Mouse (Mus musculus): ENCODE data around the gene Reln. TPM values are rescaled to one million over a fixed set of nuclear protein-coding genes. Genes with fewer than 3 reads are reported as not detected.

Reln gene
- polyA plus RNA-seq, 1 experiment from 2014 or later = 1.9 TPM

GRCm38 (mm10) chr5:22127583-22127982, 216.9 kb downstream of the Reln start:
- ATAC-seq (replicated peaks; ENCODE audit: extremely low read depth, insufficient read depth, low FRiP score) = no peak
- no peaks in the 10 kb centered on the region for H3K36me3 ChIP-seq (ENCODE audit: control insufficient read depth, insufficient read depth)
- no peak overlapping the region for H3K9ac ChIP-seq (ENCODE audit: low read length)
- H3K27me3 ChIP-seq (ENCODE audit: control insufficient read depth, insufficient read depth, low read length) = no peaks in the 10 kb centered on the region
- H3K4me1 ChIP-seq (ENCODE audit: control insufficient read depth, insufficient read depth, low read length) = no peaks in the 10 kb centered on the region; the same call in 1 of the 2 replicates
- no peak overlapping the region for H3K27ac ChIP-seq (ENCODE audit: low read length)
- H3K9me3 ChIP-seq (replicated peaks; ENCODE audit: control insufficient read depth, low read length) = no peaks in the 10 kb centered on the region
- no peak overlapping the region for H3K4me2 ChIP-seq (ENCODE audit: low read depth, low read length)
- no peak overlapping the region for H3K4me3 ChIP-seq (ENCODE audit: low read length)

- ATAC-seq (replicated peaks; ENCODE audit: extremely low read depth, insufficient read depth, low FRiP score) = no peak
- Histone ChIP-seq H3K4me2 (ENCODE audit: low read depth, low read length) (no peak overlapping the region), H3K36me3 (ENCODE audit: control insufficient read depth, insufficient read depth) (no peaks in the 10 kb centered on the region), H3K9me3 (replicated peaks; ENCODE audit: control insufficient read depth, low read length) (no peaks in the 10 kb centered on the region), H3K27me3 (ENCODE audit: control insufficient read depth, insufficient read depth, low read length) (no peaks in the 10 kb centered on the region), H3K9ac (ENCODE audit: low read length) (no peak overlapping the region), H3K4me1 (ENCODE audit: control insufficient read depth, insufficient read depth, low read length) (peaks cover 11% of the 10 kb centered on the region; the same call in 1 of the 2 replicates), H3K27ac (ENCODE audit: low read length) (no peak overlapping the region), H3K4me3 (ENCODE audit: low read length) (no peak overlapping the region)
- 50% methylated on average over 1 of the region's 1 CpGs for WGBS
Measured at GRCm38 (mm10) chr5:22119296-22119695, 225.2 kb downstream of the Reln start.

GRCm38 (mm10) chr5:22118456-22118855, 226.0 kb downstream of the Reln start:
- Histone ChIP-seq H3K36me3 (ENCODE audit: control insufficient read depth, insufficient read depth) (no peaks in the 10 kb centered on the region), H3K4me1 (ENCODE audit: control insufficient read depth, insufficient read depth, low read length) (peaks cover 11% of the 10 kb centered on the region; the same call in 1 of the 2 replicates), H3K27me3 (ENCODE audit: control insufficient read depth, insufficient read depth, low read length) (no peaks in the 10 kb centered on the region), H3K4me3 (ENCODE audit: low read length) (no peak overlapping the region), H3K27ac (ENCODE audit: low read length) (no peak overlapping the region), H3K9ac (ENCODE audit: low read length) (no peak overlapping the region), H3K9me3 (replicated peaks; ENCODE audit: control insufficient read depth, low read length) (no peaks in the 10 kb centered on the region), H3K4me2 (ENCODE audit: low read depth, low read length) (no peak overlapping the region)
- no peak for ATAC-seq (replicated peaks; ENCODE audit: extremely low read depth, insufficient read depth, low FRiP score)
- WGBS = 52% methylated on average over 6 of the region's 6 CpGs

- Histone ChIP-seq H3K4me3 (ENCODE audit: low read length) (no peak overlapping the region), H3K4me1 (ENCODE audit: control insufficient read depth, insufficient read depth, low read length) (peaks cover 11% of the 10 kb centered on the region; the same call in 1 of the 2 replicates), H3K27me3 (ENCODE audit: control insufficient read depth, insufficient read depth, low read length) (no peaks in the 10 kb centered on the region), H3K27ac (ENCODE audit: low read length) (peak overlapping the region; percentile 49), H3K36me3 (ENCODE audit: control insufficient read depth, insufficient read depth) (no peaks in the 10 kb centered on the region), H3K4me2 (ENCODE audit: low read depth, low read length) (no peak overlapping the region), H3K9me3 (replicated peaks; ENCODE audit: control insufficient read depth, low read length) (no peaks in the 10 kb centered on the region), H3K9ac (ENCODE audit: low read length) (no peak overlapping the region)
- no peak for ATAC-seq (replicated peaks; ENCODE audit: extremely low read depth, insufficient read depth, low FRiP score)
- 50% methylated on average over 9 of the region's 9 CpGs for WGBS
Measured at GRCm38 (mm10) chr5:22116922-22117321, 227.6 kb downstream of the Reln start.

GRCm38 (mm10) chr5:22106811-22107485, 237.6 kb downstream of the Reln start:
- no peak overlapping the region for H3K4me3 ChIP-seq (ENCODE audit: low read length)
- no peaks in the 10 kb centered on the region for H3K36me3 ChIP-seq (ENCODE audit: control insufficient read depth, insufficient read depth)
- H3K4me2 ChIP-seq (ENCODE audit: low read depth, low read length) = no peak overlapping the region
- H3K4me1 ChIP-seq (ENCODE audit: control insufficient read depth, insufficient read depth, low read length) = no peaks in the 10 kb centered on the region
- H3K27ac ChIP-seq (ENCODE audit: low read length) = no peak overlapping the region
- ATAC-seq (replicated peaks; ENCODE audit: extremely low read depth, insufficient read depth, low FRiP score) = no peak
- no peaks in the 10 kb centered on the region for H3K9me3 ChIP-seq (replicated peaks; ENCODE audit: control insufficient read depth, low read length)
- no peaks in the 10 kb centered on the region for H3K27me3 ChIP-seq (ENCODE audit: control insufficient read depth, insufficient read depth, low read length)
- no peak overlapping the region for H3K9ac ChIP-seq (ENCODE audit: low read length)
- WGBS = 70% methylated on average over 9 of the region's 9 CpGs

GRCm38 (mm10) chr5:22094984-22095383, 249.5 kb downstream of the Reln start:
- Histone ChIP-seq H3K27ac (ENCODE audit: low read length) (no peak overlapping the region), H3K4me1 (ENCODE audit: control insufficient read depth, insufficient read depth, low read length) (no peaks in the 10 kb centered on the region), H3K27me3 (ENCODE audit: control insufficient read depth, insufficient read depth, low read length) (no peaks in the 10 kb centered on the region), H3K9me3 (replicated peaks; ENCODE audit: control insufficient read depth, low read length) (no peaks in the 10 kb centered on the region), H3K4me3 (ENCODE audit: low read length) (no peak overlapping the region), H3K4me2 (ENCODE audit: low read depth, low read length) (no peak overlapping the region), H3K9ac (ENCODE audit: low read length) (no peak overlapping the region), H3K36me3 (ENCODE audit: control insufficient read depth, insufficient read depth) (no peaks in the 10 kb centered on the region)
- no peak for ATAC-seq (replicated peaks; ENCODE audit: extremely low read depth, insufficient read depth, low FRiP score)
- 95% methylated on average over 5 of the region's 5 CpGs for WGBS

- no peak overlapping the region for H3K4me3 ChIP-seq (ENCODE audit: low read length)
- H3K4me1 ChIP-seq (ENCODE audit: control insufficient read depth, insufficient read depth, low read length) = no peaks in the 10 kb centered on the region
- no peak overlapping the region for H3K27ac ChIP-seq (ENCODE audit: low read length)
- WGBS = 83% methylated on average over 5 of the region's 5 CpGs
- no peak overlapping the region for H3K4me2 ChIP-seq (ENCODE audit: low read depth, low read length)
- H3K9me3 ChIP-seq (replicated peaks; ENCODE audit: control insufficient read depth, low read length) = no peaks in the 10 kb centered on the region
- H3K9ac ChIP-seq (ENCODE audit: low read length) = no peak overlapping the region
- no peaks in the 10 kb centered on the region for H3K36me3 ChIP-seq (ENCODE audit: control insufficient read depth, insufficient read depth)
- ATAC-seq (replicated peaks; ENCODE audit: extremely low read depth, insufficient read depth, low FRiP score) = no peak
- H3K27me3 ChIP-seq (ENCODE audit: control insufficient read depth, insufficient read depth, low read length) = no peaks in the 10 kb centered on the region
Measured at GRCm38 (mm10) chr5:22094043-22094442, 250.5 kb downstream of the Reln start.

GRCm38 (mm10) chr5:22093157-22093865, 251.2 kb downstream of the Reln start:
- ATAC-seq (replicated peaks; ENCODE audit: extremely low read depth, insufficient read depth, low FRiP score) = no peak

GRCm38 (mm10) chr5:22080468-22080986, 264.0 kb downstream of the Reln start:
- no peaks in the 10 kb centered on the region for H3K27me3 ChIP-seq (ENCODE audit: control insufficient read depth, insufficient read depth, low read length)
- no peak overlapping the region for H3K9ac ChIP-seq (ENCODE audit: low read length)
- ATAC-seq (replicated peaks; ENCODE audit: extremely low read depth, insufficient read depth, low FRiP score) = no peak
- no peaks in the 10 kb centered on the region for H3K4me1 ChIP-seq (ENCODE audit: control insufficient read depth, insufficient read depth, low read length)
- no peak overlapping the region for H3K4me2 ChIP-seq (ENCODE audit: low read depth, low read length)
- no peak overlapping the region for H3K27ac ChIP-seq (ENCODE audit: low read length)
- WGBS = 86% methylated on average over 6 of the region's 6 CpGs
- no peaks in the 10 kb centered on the region for H3K9me3 ChIP-seq (replicated peaks; ENCODE audit: control insufficient read depth, low read length)
- no peak overlapping the region for H3K4me3 ChIP-seq (ENCODE audit: low read length)
- H3K36me3 ChIP-seq (ENCODE audit: control insufficient read depth, insufficient read depth) = no peaks in the 10 kb centered on the region

More at GRCm38 (mm10) chr5:22093157-22093865, 251.2 kb downstream of the Reln start:
- Histone ChIP-seq H3K9me3 (replicated peaks; ENCODE audit: control insufficient read depth, low read length) (no peaks in the 10 kb centered on the region), H3K27me3 (ENCODE audit: control insufficient read depth, insufficient read depth, low read length) (no peaks in the 10 kb centered on the region), H3K9ac (ENCODE audit: low read length) (no peak overlapping the region), H3K36me3 (ENCODE audit: control insufficient read depth, insufficient read depth) (no peaks in the 10 kb centered on the region), H3K4me2 (ENCODE audit: low read depth, low read length) (no peak overlapping the region), H3K4me3 (ENCODE audit: low read length) (no peak overlapping the region), H3K27ac (ENCODE audit: low read length) (no peak overlapping the region), H3K4me1 (ENCODE audit: control insufficient read depth, insufficient read depth, low read length) (no peaks in the 10 kb centered on the region)
- 84% methylated on average over 9 of the region's 9 CpGs for WGBS
